Mouse (Mus musculus) lung, postnatal 4 days (tissue): Measurements from ENCODE around the gene Icosl.
"Not testable (repeated sequence)": the region's sequence is repeated elsewhere in the genome, so short reads cannot be mapped to it uniquely, and the experiment has no call there.

Experiments used
- DNase-seq, 2 experiments: peaks; one replicate each; pipeline ENCODE4 v3.0.0; 2021

Icosl gene

GRCm38 (mm10) chr10:78119422-78119821, 50.3 kb downstream of the Icosl start:
- DNase-seq, result no peak

GRCm38 (mm10) chr10:78124137-78124536, 55.0 kb downstream of the Icosl start:
- DNase-seq, result not testable (repeated sequence)

DNA sequence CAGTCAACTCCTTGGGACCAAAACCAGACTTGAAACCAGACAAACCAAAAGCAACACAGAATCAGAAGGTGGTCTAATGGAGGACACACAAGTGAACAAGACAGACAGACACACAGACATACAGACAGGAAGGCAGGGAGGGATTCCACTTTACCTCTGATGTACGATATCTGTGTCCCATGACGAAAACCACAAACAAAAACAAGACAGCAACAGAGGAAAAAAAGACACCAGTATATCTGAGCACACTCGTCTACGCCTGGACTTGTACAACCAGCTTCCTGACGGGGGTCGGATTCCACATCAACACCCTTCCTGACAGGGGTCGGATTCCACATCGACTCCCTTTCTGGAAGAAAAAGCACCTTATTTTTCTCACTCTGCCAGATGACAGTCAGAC, 56.0 kb downstream of the Icosl start:
- DNase-seq, result not testable (repeated sequence)

- no peak for DNase-seq
These were observed 57.2 kb downstream of the Icosl start for GRCm38 (mm10) chr10:78126311-78126710.

GRCm38 (mm10) chr10:78127046-78127870, 58.2 kb downstream of the Icosl start:
- no peak for DNase-seq

- DNase-seq, result no peak
These were observed 58.8 kb downstream of the Icosl start for GRCm38 (mm10) chr10:78127931-78128330.

DNA sequence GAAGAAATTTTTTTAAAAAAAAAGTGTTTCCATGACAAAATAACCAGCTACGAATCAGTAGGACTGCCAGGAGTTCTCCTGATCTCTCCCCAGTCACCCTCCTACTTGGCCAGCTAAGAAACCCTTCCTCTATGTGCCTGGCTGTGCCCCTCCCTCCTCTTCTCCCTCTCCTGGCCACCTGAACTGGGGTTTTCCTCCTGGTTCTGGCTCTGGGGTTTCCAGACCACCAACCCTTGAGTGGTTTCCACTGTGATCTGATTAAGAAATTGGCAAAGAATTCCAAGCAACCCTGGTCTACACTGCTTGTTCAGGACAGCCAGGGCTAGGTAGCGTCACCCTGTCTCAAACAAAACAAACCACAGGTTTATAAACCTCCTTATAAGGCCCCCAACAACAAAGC, 59.5 kb downstream of the Icosl start:
- DNase-seq, result no peak

GRCm38 (mm10) chr10:78129423-78129822, 60.3 kb downstream of the Icosl start:
- DNase-seq, result no peak

GRCm38 (mm10) chr10:78129998-78130397, 60.9 kb downstream of the Icosl start:
- no peak for DNase-seq
